Mouse (Mus musculus): ENCODE measurements around the gene Cope.

Gene Cope

DNA sequence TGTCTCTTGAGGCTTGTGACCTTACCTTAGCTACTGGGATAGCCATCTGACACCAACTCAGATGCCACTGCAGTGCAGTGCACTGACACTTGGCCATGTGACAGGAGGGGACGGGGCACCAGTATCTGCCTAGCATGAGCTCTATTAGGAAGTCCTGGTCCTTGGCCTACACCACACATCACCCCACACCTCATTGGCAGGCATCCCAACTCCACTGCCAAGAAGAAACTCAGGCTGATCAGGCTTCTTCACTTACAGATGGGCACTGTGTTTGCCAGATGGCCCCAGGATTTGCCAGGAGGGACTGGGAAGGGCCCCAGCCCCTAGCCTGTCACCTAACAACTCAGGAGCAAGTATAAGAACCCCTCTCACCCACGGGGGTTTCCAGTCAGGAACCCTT lies 11.1 kb downstream of the Cope start:
- DNase-seq = no peak

DNA sequence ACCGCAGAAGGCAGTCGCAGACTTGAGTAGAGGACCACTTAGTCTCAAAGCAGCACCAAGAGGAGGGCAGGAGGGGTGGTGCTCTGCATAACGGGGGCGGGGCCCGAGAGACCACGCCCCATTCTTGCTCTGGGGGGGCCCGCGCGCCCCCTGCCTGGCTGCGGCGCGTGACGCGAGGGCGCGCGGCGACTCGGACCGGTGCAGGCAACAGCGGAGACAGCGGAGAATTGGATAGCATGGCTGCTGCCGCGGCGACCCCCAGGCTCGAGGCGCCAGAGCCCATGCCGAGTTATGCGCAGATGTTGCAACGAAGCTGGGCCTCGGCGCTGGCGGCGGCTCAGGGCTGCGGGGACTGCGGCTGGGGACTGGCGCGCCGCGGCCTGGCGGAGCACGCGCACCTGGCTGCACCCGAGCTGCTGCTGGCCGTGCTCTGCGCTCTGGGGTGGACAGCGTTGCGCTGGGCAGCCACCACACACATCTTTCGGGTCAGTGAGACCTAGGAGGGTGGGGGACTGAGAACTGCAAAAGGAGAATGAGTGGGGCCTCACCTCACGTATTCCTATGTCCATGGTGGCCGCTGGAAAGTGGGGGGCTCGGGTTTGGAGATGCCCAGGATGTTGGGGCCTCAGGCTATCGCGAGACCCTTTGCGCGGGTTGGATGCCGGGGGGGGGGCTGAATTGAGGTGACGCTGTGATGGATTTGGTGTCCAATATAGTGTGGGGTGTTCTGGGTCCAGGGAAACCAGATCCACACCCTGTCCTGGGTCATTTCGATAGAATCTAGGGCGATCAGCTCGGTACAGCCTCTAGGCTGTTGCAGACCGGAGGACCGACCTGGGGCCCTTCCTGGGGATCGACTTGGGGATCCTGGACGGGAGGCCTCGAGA lies 13.5 kb downstream of the Cope start, which contains the start of gene Cers1:
TSS of gene Cers1 (plus strand) at position 152 of the 887 bp plus-strand sequence.
- DNase-seq = peak; percentile 30 to 60

DNA sequence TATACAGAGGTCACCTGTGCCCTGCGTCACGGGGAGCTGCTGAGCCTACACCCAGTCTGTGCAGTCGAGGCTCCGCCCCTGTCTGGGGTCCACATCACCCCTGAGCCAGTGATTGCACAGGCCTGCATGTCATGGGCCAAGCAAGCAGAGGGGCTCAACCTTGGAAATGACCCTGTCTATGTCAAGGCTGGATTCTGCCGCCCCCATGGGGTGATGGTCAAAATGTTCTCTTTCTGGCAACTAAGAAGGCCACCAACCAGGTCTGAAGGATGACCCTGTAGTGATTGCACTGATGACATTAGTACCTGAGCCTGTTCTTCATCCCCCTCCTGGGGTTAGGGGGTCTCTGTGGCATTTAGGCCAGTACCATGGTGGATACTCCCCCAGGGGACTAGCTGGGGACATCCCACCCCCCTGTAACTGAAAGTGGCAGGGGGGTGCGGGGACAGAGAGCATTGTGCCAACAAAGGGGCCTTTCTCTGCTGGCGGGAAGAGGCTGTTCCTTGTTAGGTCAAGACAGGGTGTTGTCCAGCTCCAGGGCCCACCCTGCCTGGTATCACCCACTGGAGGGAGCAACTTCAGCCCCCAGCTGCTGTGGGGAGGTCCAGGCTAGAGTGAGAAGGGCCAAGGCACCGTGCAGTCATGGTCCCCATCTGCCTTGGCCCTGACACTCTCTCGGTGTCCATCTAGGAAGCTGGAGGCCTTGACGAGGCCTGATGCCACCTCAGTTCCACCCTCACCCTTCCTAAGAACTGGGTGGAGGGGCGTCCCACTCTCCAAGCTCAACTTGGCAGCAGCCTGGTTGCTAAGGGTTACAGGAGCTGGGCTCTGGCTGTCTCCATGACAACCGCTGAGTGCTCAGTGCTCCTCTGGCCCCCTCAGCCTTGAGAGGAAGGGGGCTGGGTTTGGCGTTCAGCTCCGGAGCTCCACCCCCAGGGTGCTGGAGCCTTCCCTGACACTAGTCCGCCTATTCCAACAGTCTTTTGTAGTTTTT lies 14.5 kb downstream of the Cope start:
- peak in 1 of 2 experiments; percentile 16 for DNase-seq

DNA sequence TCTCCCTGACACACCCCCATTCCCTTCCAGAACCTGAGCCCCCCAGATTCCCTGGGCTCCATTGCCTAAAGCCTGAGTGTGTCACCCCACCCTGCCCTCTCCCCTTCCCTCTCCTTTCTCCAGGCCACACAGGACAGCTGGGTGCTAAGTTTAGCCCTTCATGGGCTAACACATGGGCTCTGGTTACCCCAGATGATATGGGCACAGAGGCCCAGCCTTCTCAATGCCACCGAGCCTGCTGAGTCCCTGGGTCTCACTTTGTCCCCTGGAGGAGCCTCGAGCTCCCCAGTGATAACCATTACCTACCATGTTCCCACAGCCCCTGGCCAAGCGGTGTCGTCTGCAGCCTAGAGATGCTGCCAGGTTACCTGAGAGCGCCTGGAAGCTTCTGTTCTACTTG lies 15.6 kb downstream of the Cope start:
- no peak for DNase-seq

DNA sequence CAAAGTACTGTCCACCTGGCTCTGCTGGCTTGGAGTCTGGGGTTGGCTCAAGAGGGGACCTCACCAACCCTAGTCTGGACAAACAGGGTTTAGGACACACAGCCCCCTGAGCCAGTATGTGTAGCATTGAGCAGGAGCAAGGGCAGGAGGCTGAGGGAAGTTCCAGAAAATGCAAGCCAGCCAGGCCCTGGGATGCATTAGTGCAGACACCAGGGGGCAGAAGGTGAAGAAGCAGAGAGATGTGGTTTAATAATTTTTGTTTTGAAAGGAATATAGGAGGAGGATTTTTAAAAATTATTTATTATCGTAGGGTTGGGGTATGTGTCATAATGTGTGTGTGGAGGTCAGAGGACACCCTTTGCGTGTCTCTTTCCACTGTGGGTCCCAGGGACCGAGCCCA lies 21.4 kb downstream of the Cope start:
- no peak for DNase-seq

DNA sequence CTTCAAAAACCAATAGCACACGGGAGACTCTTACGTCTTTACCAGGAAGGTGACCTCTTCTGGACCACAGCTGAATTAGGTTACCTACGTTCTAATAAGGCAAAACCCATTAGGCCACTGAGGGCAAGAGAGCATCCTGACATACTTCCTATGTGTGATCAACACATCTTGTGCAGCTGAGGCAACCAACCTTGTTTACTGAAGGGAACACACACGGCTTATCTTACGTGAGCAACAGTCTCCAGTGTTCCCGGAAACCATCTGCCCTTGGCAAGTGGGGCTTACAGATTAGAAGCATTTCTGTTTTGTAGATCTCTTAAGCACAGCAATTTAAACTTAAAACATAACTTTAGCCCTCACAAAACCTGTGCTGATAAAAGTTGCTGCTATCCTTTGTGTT lies 25.2 kb downstream of the Cope start:
- DNase-seq = no peak

DNA sequence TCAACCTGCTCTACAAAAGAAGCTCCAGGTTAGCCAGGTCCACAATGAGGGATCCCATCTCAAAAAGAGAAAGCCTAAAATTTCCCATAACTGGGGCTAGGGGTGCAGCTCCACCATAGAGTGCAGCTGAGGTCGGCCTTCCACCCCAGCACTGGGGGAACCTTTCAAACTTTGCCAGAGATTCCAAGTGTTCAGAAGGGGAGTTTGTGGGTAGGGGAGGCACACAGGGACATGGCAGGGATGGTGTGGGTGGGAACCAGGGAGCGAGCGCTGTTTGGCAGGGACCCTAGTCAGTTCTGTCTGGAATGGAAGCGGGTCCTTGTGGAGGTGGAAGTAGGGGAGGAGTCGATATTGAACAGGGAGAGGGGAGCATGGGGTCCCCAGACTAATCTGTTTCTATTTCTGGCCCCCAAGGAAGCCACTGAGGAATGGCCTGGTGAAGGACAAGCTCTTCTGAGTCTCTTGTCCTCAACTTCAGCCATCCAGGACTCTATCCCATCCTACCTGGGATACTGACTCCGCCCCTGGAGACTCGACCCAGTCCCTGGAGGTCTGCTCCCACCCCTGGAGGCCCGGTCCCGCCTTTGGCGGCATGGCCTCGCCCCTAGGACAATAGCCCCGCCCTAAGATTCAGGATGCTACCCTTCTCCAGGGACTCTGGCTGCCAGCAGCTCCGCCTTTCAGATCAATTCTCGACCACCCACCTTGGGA lies 27.0 kb downstream of the Cope start, which contains the start of gene Gdf1:
TSS of gene Gdf1 (plus strand) at position 694 of the 711 bp plus-strand sequence.
- no peak for DNase-seq

DNA sequence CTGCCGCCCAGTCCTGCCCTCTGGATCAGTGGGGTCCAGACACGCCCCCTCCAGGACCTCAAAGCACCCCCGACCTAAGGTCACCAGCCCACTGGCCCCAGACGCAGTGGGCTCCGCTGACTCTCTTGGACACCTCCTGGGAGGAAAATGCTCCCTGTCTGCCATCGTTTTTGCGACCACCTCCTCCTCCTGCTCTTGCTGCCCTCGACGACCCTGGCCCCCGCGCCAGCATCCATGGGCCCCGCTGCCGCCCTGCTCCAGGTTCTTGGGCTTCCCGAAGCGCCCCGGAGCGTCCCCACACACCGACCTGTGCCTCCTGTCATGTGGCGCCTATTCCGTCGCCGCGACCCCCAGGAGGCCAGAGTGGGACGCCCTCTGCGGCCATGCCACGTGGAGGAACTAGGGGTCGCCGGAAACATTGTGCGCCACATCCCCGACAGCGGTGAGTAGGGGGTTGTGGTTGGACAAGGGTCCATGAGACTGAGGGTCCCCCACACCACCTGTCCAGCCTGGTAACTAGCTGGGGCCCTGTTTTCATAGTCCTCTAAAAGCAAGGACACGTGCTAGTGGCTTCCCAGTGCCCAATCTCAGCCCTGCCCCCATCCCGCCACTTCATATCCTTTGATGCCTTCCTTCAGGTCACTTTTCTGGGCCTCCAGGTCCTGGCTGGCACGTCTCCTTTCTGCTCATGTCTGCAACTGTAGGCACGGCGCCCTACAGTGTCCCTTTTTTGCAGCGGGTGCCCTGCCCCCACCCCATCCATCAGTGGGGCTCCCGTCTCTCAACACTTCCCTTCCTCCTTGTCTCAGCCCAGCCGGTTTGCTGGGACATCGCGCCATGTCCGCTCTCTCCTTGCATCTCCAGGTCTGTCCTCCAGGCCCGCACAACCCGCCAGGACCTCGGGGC lies 27.8 kb downstream of the Cope start:
- no peak for DNase-seq

DNA sequence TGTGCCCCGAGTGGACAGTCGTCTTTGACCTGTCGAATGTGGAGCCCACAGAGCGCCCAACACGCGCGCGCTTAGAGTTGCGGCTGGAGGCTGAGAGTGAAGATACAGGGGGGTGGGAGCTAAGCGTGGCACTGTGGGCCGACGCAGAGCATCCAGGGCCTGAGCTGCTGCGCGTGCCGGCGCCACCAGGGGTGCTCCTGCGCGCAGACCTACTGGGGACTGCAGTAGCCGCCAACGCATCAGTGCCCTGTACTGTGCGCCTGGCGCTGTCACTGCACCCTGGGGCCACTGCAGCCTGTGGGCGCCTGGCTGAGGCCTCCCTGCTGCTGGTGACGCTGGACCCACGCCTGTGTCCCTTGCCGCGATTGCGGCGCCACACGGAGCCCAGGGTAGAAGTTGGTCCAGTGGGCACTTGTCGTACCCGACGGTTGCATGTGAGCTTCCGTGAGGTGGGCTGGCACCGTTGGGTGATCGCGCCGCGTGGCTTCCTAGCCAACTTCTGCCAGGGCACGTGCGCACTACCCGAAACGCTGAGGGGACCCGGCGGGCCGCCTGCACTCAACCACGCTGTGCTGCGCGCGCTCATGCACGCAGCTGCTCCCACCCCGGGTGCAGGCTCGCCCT lies 28.5 kb downstream of the Cope start:
- peak in 1 of 2 experiments; percentile 64 for DNase-seq

DNA sequence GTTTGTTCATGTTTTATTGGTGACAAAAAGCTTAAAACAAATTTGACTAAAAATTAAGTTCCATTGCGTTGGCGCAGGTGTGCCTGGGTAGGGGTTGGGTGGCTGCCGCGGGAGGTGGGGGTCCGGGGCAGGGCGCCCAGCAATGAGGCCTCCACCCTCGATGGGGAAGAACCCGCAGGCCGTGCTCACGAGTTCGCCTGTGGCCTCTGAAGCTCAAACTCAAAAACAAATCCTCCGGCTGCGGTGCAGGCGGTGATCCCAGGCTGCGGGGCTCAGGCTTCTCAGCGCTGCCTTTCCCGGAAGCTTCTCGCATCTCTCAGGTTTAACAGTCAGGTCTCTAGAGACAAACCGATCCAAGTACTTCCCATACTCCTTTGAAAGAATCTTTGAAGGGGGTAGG lies 29.2 kb downstream of the Cope start:
- no peak for DNase-seq

DNA sequence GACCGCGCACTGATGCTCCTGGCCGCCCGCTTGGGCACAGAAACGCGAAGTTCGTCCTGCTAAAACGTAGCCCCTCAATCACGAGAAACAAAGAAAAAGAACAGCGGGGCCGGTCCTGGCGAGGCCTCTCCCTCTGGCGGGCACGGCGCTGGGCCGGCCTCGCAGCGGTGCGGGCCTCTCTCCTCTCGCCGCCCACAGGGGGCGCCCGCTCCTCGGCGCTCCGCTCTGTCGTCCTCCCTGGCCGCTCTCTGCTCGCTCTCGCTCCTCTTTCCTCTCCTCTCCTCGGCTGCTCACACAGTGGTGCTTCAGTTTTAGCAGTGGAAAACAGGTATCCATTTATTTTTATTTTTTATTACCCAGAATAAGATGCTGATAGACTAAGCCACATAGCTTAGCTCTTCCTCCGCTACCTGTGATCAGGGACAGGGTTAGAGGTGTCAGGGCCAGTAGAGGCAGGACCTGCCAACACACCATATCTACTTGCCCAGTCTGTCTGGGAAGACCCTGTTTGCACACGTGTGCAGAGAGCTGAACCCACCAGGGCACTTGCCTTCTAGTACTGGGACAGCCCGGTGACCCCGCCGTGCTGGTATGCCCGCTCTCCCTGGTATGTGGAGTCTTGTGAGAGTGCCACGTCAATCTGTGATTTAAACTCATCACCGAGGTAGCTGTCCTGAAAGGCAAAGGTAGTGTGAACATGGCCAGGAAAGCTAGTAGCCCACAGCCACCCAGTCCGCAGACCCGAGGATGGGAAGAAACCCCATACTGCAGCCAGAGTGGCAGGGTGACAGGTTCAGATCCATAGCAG lies 30.0 kb downstream of the Cope start:
- peak in 1 of 2 experiments; percentile 77 for DNase-seq

DNA sequence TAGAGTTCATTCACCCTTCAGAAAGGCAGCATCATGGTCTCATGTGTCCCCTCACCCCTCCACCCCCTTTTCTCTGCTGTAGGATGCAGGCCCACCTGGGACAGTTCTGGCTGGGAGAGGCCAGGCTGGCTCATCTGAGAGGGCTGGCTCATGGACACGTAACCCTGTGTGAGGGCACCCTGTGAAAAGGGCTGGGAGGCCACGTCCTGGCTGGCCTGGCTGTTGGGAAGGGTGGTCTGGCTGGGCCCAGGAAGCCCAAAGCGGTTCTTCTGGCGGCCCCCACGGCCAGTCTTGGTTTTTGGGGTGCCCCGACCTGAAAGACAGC lies 30.5 kb downstream of the Cope start:
- no peak for DNase-seq

DNA sequence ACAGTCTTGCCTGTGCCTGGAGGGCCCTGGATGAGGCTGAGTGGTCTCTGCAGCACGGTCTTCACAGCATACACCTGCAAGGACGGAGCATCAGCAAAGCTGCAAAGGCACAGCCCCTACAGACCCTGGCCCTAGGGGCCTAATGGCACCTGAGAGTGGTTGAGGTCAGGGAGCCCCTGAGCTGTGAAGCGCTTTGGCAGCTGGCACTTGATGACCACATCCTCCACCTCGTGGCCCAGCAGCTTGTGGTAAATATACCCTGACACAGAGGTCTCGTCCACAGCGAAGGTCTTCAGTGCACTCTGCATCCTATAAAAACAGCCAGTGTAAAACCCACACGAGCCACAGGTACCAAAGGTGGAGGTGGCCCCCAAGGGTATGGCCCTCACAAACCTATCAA lies 36.6 kb downstream of the Cope start:
- no peak for DNase-seq

DNA sequence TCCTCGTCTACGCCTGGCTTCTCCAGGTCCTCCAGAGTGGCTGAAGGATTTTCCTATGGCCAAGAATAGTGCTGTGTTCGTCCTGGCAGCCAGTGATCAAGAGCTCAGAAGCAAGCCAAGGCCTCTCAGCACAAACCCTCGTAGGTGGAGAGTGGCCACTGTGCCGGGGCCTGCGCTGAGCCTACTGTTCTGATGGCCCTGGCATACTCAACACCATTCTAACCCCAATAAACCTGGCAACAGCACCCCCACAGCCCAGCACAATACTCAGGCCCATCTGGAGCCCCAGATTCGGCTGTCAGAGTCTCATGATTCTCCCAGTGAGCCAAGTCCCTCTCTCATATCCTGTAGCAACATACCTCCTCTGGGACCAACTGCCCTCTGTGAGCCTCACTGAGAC lies 38.3 kb downstream of the Cope start:
- no peak for DNase-seq

DNA sequence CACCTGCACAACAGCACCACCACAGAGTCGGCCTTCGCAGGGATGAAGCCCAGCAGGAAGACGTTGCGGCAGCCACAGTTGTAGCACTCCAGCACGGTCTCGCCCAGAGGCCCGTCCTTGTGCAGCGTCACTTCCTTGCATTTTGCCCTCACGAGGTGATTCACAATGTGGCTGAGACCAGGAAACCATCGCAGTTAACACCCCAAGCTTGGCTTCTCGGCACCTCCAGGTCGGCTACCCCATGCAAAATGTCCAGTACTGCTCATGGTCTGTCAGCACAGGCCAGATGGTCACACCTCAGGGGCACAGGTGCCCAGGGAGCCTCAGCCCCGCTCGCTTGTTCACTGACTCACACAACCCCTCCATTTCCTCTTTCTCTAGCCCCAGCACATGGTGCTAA lies 39.7 kb downstream of the Cope start:
- no peak for DNase-seq

DNA sequence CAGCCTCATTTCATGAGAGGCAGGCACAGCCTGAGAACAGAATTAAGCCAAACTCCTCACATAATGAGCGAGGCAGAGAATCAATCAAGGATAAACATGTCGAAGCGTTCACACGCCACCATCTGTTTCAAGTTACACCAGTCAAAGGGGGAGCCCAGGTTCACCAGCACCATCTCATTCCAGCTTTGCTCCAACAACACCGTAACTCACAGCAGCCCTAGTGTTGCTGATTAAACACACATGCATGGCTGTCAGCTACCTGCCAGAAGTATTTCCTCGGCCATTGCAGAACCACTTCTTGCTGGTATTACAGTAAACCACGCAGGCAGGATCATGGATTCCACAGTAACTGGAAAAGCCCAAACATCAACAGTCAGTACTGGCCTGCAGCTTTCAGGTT lies 40.8 kb downstream of the Cope start:
- no peak for DNase-seq

DNA sequence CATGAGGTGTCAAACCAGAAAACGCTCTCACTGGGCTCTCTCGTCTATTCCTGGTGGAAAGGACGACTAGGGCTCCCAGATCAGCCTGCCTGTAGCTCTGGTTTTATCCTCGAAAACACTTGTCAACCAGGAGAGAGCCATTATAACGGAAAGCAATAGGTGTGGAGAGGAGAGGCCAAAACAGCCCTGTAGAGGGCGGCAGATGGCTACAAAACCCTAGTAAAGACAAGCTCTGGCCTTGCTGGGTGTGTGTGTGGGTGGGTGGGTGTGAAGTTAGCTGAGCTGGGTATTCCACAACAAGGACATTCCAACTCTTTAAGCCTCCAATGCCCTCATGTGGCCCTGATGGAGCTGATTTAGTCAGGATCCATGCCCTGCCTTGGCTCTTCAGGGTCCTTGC lies 41.4 kb downstream of the Cope start:
- peak; percentile 25 to 66 for DNase-seq

DNA sequence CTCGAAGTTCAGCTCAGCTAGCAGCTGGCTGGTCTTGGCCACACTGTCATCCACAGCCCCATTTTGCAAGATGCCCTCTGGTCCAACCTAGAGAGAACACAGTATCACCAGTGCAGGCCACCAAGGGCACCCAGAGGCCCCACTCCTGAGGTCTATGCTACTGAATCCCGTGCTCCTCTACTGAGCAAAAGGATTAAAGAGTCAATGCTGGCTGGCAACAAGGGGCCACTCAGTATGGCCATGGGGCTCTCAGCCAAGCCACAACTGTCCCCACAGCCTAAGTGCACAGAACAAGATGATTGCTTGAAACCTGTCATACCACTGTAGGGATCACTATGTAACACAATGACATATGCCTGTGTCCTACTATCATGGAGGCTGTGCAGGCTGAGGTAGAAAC lies 42.0 kb downstream of the Cope start:
- DNase-seq = no peak

DNA sequence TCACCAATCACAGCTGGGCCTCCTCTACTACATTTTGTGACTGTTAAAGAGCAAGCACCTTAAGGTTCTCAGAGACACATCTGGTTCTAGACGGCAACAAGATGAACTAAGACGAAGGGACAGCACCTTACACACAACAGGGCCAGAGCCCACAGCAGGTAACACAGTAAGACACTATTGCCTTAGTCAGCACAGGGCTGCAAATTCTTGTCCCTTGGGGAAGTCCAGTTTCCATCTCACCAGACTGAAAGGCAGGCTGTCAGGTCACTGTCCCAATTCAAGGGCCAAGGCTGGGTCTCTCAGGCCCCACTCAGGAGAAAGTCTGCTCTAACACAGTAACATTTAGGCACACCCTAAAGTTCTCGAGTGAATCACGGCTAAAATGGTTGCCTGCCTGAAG lies 45.1 kb downstream of the Cope start:
- no peak for DNase-seq

DNA sequence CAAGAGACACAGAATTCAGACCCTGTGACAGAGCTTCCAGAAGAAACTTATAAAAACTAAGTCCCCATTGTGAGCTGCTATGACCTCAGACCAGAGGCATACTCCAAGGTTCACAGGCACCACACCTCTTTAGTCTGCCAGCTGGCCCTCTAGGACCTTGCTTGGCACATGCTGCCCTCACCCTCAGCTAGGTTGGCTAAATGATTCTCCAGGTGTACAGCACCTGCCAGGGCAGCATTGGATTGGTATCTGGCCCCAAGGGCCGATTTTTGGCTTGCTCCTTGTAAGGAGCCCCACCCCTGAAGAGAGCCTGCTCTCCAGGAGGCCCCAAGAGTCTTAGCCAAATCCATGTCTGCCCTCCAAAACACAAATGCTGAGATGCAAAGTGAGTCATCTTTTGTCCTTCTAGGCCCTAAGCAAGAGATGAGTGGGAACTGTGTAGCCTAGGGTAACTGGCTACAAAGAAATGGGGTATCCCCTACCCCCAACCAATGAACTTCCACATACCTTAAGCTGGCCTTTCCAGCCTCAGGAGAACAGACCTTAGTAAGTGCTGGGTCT lies 45.6 kb downstream of the Cope start:
- peak; percentile 67 to 72 for DNase-seq
